Mouse (Mus musculus) liver, postnatal 0 days (tissue): ENCODE results near the gene Emcn.

ENCODE experiments used
- CTCF ChIP-seq: sonication (generic); IDR thresholded peaks from 2 replicates; pipeline ENCODE4 v1.5.1; 2016; ENCODE audit warnings: antibody characterized with exemption, low read depth
- EP300 ChIP-seq: IDR thresholded peaks from 2 replicates; pipeline ENCODE4 v1.6.1; 2016; ENCODE audit warnings: antibody characterized with exemption, low read depth, mild to moderate bottlenecking

- TF ChIP-seq EP300 (no peak), CTCF (no peak)
Measured at GRCm38 (mm10) chr3:137465953-137466352, 125.1 kb downstream of the Emcn start.
